Mouse (Mus musculus): ENCODE measurements at regions not wholly inside any gene's neighbourhood (a gene's known extent, or its start where the extent isn't known, plus 50 kb on each side); places are given as distances from the start of the nearest gene placed in this dataset.

DNA sequence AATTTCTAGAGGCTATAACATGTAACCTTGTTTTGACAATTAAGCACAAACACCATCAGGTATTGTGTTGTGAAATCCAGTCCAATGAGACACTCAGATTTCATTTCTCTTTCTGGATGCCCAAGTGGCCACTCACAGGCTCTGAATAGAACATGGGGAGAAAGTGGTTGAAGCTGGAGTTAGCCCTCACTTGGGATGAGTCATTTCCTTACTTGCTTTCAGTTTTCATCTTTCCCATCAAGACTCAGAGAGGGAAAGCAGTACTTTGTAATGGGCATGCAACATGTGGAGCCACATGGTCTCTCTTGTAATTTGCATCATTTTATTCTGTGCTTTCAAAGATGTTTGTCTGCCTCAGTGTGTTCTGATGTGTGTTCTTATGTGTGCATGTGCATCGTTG, 167.6 kb upstream of the Tom1l1 start:
- no peak overlapping the region for H3K4me2 ChIP-seq
- H3K4me3 ChIP-seq (ENCODE audit: low read depth, low read length), result no peak overlapping the region
- H3K9ac ChIP-seq (ENCODE audit: low read depth, low read length), result no peak overlapping the region
- no peaks in the 10 kb centered on the region for H3K27me3 ChIP-seq (replicated peaks; ENCODE audit: control insufficient read depth, insufficient read depth, low read length)
- H3K36me3 ChIP-seq (ENCODE audit: control insufficient read depth, insufficient read depth, low read length), result no peaks in the 10 kb centered on the region
- H3K27ac ChIP-seq (ENCODE audit: low read depth, low read length), result no peak overlapping the region
- H3K9me3 ChIP-seq (ENCODE audit: control insufficient read depth, low read length), result no peaks in the 10 kb centered on the region
- DNase-seq (ENCODE audit: low spot score), result no peak
- ATAC-seq (replicated peaks; ENCODE audit: low FRiP score), result no peak
- no peaks in the 10 kb centered on the region for H3K4me1 ChIP-seq (replicated peaks; ENCODE audit: control insufficient read depth, insufficient read depth, low read length)
- 88% methylated on average over 1 of the region's 1 CpGs for WGBS

DNA sequence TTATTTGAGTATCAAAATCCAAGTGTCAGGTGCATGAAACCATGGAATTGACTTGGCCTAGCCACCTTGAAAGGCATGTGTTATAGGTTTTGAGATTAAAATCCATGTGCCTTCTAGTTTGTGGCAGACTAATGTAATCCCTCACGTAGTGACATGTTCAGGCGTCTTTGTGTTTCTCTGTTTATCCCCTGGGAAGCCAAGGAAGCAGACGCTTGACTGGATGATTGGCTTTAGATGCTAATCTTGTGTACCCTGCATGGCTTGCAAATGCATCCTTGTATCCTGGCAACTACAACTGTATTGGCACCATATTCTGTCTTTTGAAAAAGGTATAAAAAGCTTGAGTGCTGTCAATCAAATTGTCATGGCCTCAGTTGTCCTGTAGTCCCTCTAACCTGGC, 167.2 kb upstream of the Tom1l1 start:
- DNase-seq (ENCODE audit: low spot score) (no peak), ATAC-seq (replicated peaks; ENCODE audit: low FRiP score) (no peak)
- no peaks in the 10 kb centered on the region for H3K27me3 ChIP-seq (replicated peaks; ENCODE audit: control insufficient read depth, insufficient read depth, low read length)
- H3K4me3 ChIP-seq (ENCODE audit: low read depth, low read length), result no peak overlapping the region
- no peak overlapping the region for H3K4me2 ChIP-seq
- H3K27ac ChIP-seq (ENCODE audit: low read depth, low read length), result no peak overlapping the region
- H3K9me3 ChIP-seq (ENCODE audit: control insufficient read depth, low read length), result no peaks in the 10 kb centered on the region
- WGBS, result 76% methylated on average over 3 of the region's 3 CpGs
- H3K4me1 ChIP-seq (replicated peaks; ENCODE audit: control insufficient read depth, insufficient read depth, low read length), result no peaks in the 10 kb centered on the region
- no peaks in the 10 kb centered on the region for H3K36me3 ChIP-seq (ENCODE audit: control insufficient read depth, insufficient read depth, low read length)
- H3K9ac ChIP-seq (ENCODE audit: low read depth, low read length), result no peak overlapping the region

DNA sequence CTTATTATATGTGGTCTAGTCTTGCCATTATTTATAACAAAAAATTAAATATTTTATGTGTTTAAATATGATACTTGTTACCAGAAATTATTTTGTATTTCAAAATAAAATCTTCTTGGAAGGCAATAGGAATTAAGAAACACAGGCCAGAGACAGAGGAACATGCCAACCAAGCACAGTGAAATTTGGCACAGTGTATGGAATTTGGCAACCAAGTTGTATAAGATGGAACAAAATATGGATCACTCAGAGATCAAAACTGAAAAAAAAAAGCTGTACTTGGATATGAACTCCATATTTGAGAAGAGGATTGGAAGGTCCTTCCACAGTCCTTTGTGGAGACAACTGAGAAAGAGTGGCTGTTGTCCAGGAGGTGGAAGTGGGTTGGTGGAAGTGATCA, 163.1 kb upstream of the Tom1l1 start:
- no peaks in the 10 kb centered on the region for H3K4me1 ChIP-seq (replicated peaks; ENCODE audit: control insufficient read depth, insufficient read depth, low read length)
- no peaks in the 10 kb centered on the region for H3K9me3 ChIP-seq (ENCODE audit: control insufficient read depth, low read length)
- no peak overlapping the region for H3K4me2 ChIP-seq
- no peaks in the 10 kb centered on the region for H3K36me3 ChIP-seq (ENCODE audit: control insufficient read depth, insufficient read depth, low read length)
- ATAC-seq (replicated peaks; ENCODE audit: low FRiP score) (no peak), DNase-seq (ENCODE audit: low spot score) (no peak)
- no peak overlapping the region for H3K4me3 ChIP-seq (ENCODE audit: low read depth, low read length)
- no peak overlapping the region for H3K9ac ChIP-seq (ENCODE audit: low read depth, low read length)
- no peak overlapping the region for H3K27ac ChIP-seq (ENCODE audit: low read depth, low read length)
- H3K27me3 ChIP-seq (replicated peaks; ENCODE audit: control insufficient read depth, insufficient read depth, low read length), result no peaks in the 10 kb centered on the region

DNA sequence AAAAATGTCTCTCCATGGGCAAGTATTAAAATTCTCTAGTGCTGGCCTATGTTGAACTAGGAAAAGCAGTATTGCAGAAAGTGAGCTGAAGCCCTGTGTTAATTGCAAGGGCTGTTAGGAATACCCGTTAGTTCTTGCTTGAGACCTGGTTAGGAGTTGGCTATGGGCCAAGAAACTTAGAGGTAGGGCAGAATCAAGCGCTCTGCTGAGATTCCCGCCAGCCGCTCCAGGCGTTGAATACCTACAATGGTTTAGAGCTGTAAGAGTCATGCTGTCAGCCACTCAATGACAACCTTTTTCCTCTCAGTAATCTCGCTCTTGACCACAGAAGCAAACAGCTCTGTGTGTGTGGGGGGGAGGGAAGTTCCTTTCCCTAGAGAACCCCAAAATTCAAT, 156.8 kb upstream of the Tom1l1 start:
- no peaks in the 10 kb centered on the region for H3K9me3 ChIP-seq (ENCODE audit: control insufficient read depth, low read length)
- 77% methylated on average over 6 of the region's 6 CpGs for WGBS
- no peak overlapping the region for H3K4me3 ChIP-seq (ENCODE audit: low read depth, low read length)
- no peaks in the 10 kb centered on the region for H3K27me3 ChIP-seq (replicated peaks; ENCODE audit: control insufficient read depth, insufficient read depth, low read length)
- H3K4me1 ChIP-seq (replicated peaks; ENCODE audit: control insufficient read depth, insufficient read depth, low read length), result no peaks in the 10 kb centered on the region
- no peak for ATAC-seq (replicated peaks; ENCODE audit: low FRiP score)
- H3K9ac ChIP-seq (ENCODE audit: low read depth, low read length), result no peak overlapping the region
- no peak overlapping the region for H3K27ac ChIP-seq (ENCODE audit: low read depth, low read length)
- no peak for DNase-seq (ENCODE audit: low spot score)
- H3K4me2 ChIP-seq, result no peak overlapping the region
- no peaks in the 10 kb centered on the region for H3K36me3 ChIP-seq (ENCODE audit: control insufficient read depth, insufficient read depth, low read length)

DNA sequence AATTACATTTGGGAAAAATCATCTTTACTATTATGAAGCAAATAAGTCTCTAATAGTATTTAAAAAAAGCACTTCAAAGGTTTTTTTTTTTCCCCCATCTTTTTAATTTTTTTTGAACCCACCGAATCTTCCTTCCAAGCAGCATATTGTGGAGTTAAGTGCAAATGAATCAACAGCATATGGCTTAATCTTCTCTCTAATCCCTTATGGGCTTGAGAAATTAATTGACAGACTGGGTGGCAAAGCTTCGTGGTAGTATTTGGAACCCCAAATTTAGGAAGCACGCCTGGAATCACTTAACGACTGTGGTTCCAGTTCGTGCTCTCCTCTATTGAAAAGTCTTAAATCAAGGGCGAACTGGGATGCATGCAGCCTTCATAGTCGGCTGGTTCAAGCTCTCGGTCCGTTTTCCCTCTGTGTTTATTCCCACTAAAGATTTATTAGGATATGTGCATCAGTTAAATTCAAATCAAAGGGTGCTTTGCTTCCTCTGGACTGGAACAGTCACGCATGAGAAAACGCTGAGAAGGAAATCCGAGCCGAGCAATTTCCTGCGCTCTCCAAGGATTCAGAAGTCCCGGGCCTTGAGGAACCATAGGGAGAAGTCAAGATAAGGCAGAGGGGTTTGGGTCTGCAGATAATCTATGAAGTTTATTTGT, 156.2 kb upstream of the Tom1l1 start:
- Histone ChIP-seq H3K27me3 (replicated peaks; ENCODE audit: control insufficient read depth, insufficient read depth, low read length) (no peaks in the 10 kb centered on the region), H3K36me3 (ENCODE audit: control insufficient read depth, insufficient read depth, low read length) (no peaks in the 10 kb centered on the region), H3K9me3 (ENCODE audit: control insufficient read depth, low read length) (no peaks in the 10 kb centered on the region), H3K4me2 (no peak overlapping the region), H3K4me3 (ENCODE audit: low read depth, low read length) (no peak overlapping the region), H3K4me1 (replicated peaks; ENCODE audit: control insufficient read depth, insufficient read depth, low read length) (no peaks in the 10 kb centered on the region), H3K9ac (ENCODE audit: low read depth, low read length) (no peak overlapping the region), H3K27ac (ENCODE audit: low read depth, low read length) (no peak overlapping the region)
- ATAC-seq (replicated peaks; ENCODE audit: low FRiP score) (no peak), DNase-seq (ENCODE audit: low spot score) (no peak)
- 73% methylated on average over 15 of the region's 15 CpGs for WGBS

DNA sequence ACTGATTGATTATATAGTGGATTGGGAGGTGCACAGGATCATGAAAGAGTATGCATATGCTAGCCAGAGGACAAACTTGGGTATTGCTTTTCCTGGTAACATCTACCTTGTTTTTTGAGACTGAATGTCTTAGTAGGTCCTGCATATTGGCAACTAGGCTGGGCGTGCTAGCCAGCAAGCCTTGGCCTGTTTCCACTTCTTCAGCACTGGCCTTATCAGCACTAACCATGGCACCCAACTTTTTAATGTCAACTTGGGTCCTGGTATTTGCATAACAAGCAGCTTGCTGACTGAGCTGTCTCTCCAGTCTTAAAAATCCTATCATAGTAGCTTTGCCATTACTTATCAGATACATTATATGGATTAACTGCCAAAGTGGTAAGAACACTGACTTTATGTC, 150.0 kb upstream of the Tom1l1 start:
- 69% methylated on average over 1 of the region's 1 CpGs for WGBS
- H3K4me3 ChIP-seq (ENCODE audit: low read depth, low read length), result no peak overlapping the region
- no peak for DNase-seq (ENCODE audit: low spot score)

DNA sequence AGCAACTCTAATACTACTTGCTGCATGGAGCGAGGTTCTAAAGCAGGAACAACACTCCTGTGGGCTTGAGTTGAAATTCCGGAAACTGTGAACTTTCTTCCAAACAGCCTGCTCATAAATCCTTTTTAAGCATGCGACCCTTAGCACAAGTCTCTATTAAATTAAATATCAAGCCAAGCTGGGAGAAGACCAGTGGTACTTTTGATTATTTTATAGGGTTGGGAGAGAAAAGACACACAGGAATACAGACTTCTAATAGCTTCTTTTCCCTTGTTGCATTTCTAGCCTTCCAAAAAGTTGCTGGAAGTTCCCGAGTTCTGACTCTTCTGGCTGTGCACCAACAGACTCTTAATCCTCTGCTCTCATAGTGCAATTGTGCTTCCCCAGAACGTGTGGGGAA, 136.6 kb upstream of the Tom1l1 start:
- Histone ChIP-seq H3K27me3 (replicated peaks; ENCODE audit: control insufficient read depth, insufficient read depth, low read length) (no peaks in the 10 kb centered on the region), H3K9ac (ENCODE audit: low read depth, low read length) (no peak overlapping the region), H3K9me3 (ENCODE audit: control insufficient read depth, low read length) (no peaks in the 10 kb centered on the region), H3K27ac (ENCODE audit: low read depth, low read length) (no peak overlapping the region), H3K4me2 (no peak overlapping the region), H3K4me1 (replicated peaks; ENCODE audit: control insufficient read depth, insufficient read depth, low read length) (no peaks in the 10 kb centered on the region), H3K36me3 (ENCODE audit: control insufficient read depth, insufficient read depth, low read length) (no peaks in the 10 kb centered on the region), H3K4me3 (ENCODE audit: low read depth, low read length) (no peak overlapping the region)
- DNase-seq (ENCODE audit: low spot score) (no peak), ATAC-seq (replicated peaks; ENCODE audit: low FRiP score) (no peak)
- 67% methylated on average over 5 of the region's 5 CpGs for WGBS

More for the DNA sequence above, 150.0 kb upstream of the Tom1l1 start:
- Histone ChIP-seq H3K36me3 (ENCODE audit: control insufficient read depth, insufficient read depth, low read length) (no peaks in the 10 kb centered on the region), H3K9ac (ENCODE audit: low read depth, low read length) (no peak overlapping the region), H3K9me3 (ENCODE audit: control insufficient read depth, low read length) (no peaks in the 10 kb centered on the region), H3K4me1 (replicated peaks; ENCODE audit: control insufficient read depth, insufficient read depth, low read length) (no peaks in the 10 kb centered on the region), H3K27ac (ENCODE audit: low read depth, low read length) (no peak overlapping the region), H3K4me2 (no peak overlapping the region), H3K27me3 (replicated peaks; ENCODE audit: control insufficient read depth, insufficient read depth, low read length) (no peaks in the 10 kb centered on the region)
- no peak for ATAC-seq (replicated peaks; ENCODE audit: low FRiP score)

DNA sequence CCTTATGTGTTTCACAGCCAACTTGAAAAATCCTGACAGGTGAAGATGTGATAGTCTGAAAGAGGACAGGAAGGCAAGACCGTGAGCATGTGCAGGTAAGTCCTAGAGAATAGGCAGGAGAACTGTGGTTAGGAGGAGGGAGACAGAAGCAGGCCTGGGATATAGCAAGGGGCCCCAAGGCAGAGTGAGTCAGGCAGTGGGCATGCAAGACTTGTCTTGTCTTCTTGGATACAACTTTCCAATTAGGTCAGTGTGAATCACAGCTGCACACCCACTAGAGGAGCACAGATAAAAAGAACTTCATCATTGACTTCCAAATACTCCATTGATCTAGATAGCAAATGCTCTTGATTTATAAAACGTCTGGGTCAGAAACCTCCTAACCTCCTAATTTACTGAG, 128.6 kb upstream of the Tom1l1 start:
- no peak overlapping the region for H3K27ac ChIP-seq (ENCODE audit: low read depth, low read length)
- H3K4me1 ChIP-seq (replicated peaks; ENCODE audit: control insufficient read depth, insufficient read depth, low read length), result no peaks in the 10 kb centered on the region
- no peaks in the 10 kb centered on the region for H3K27me3 ChIP-seq (replicated peaks; ENCODE audit: control insufficient read depth, insufficient read depth, low read length)
- no peaks in the 10 kb centered on the region for H3K9me3 ChIP-seq (ENCODE audit: control insufficient read depth, low read length)
- H3K9ac ChIP-seq (ENCODE audit: low read depth, low read length), result no peak overlapping the region
- DNase-seq (ENCODE audit: low spot score) (no peak), ATAC-seq (replicated peaks; ENCODE audit: low FRiP score) (no peak)
- no peak overlapping the region for H3K4me3 ChIP-seq (ENCODE audit: low read depth, low read length)
- H3K4me2 ChIP-seq, result no peak overlapping the region
- no peaks in the 10 kb centered on the region for H3K36me3 ChIP-seq (ENCODE audit: control insufficient read depth, insufficient read depth, low read length)
- 73% methylated on average over 2 of the region's 2 CpGs for WGBS

DNA sequence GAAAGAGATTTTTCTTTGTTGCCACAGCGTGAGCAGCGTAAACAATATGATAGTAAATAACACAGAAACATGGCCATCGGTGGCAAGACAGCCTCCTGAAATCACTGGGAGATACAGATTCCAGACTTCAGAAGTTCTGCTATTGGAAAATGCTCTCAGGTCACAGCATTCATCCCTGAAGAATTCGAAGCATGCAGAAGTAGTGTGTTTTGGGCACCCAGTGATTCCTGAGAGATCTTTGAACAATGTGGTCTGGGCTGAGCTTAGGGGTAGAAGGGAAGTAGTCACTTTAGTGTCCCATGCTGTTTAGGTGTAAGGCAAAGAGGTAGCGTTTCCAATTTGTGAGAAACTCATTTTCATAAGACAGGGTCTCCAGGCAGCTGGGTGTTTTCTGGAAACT, 126.3 kb upstream of the Tom1l1 start:
- H3K27ac ChIP-seq (ENCODE audit: low read depth, low read length), result no peak overlapping the region
- H3K4me1 ChIP-seq (replicated peaks; ENCODE audit: control insufficient read depth, insufficient read depth, low read length), result no peaks in the 10 kb centered on the region
- DNase-seq (ENCODE audit: low spot score) (no peak), ATAC-seq (replicated peaks; ENCODE audit: low FRiP score) (no peak)
- H3K9me3 ChIP-seq (ENCODE audit: control insufficient read depth, low read length), result no peaks in the 10 kb centered on the region
- no peaks in the 10 kb centered on the region for H3K36me3 ChIP-seq (ENCODE audit: control insufficient read depth, insufficient read depth, low read length)
- no peaks in the 10 kb centered on the region for H3K27me3 ChIP-seq (replicated peaks; ENCODE audit: control insufficient read depth, insufficient read depth, low read length)
- no peak overlapping the region for H3K4me2 ChIP-seq
- no peak overlapping the region for H3K9ac ChIP-seq (ENCODE audit: low read depth, low read length)
- 79% methylated on average over 5 of the region's 5 CpGs for WGBS
- H3K4me3 ChIP-seq (ENCODE audit: low read depth, low read length), result no peak overlapping the region
